In genomic region chr17:34347606-34348308, GRCm38 (mm10) we compare ENCODE assay signal across 9 mouse cellular contexts. TPM values are rescaled to one million over a fixed set of nuclear protein-coding genes. Genes with fewer than 3 reads are reported as not detected.
A peak's percentile ranks its signal among the peaks of the same experiment; 100 is the strongest.
DNase-seq lines count a peak whose midpoint lies in the region; ATAC-seq lines count a peak whose summit lies in the region.
"Had no signal": no experiment of that assay in that cellular context is flagged by ENCODE, and none has a peak within 500 bp of the region (broad histone marks: within the 10 kb centered on the region; RNA-seq: fewer than 3 reads in every experiment).

No protein-coding gene starts in this region.

- ATAC-seq in intestine, embryonic 15.5 days = no peak

- intact Hi-C loops in heart, postnatal 25 days (cut with DNase I) = no loop called here
- intact Hi-C loops in left cerebral cortex, postnatal 14 days (cut with DNase I) = loop anchor here (2.0 to 10.0 kb wide), 3 partner anchors 35 to 173 kb away; no protein-coding TSS in a partner anchor

- H3K4me2 ChIP-seq in intestine, embryonic 15.5 days (replicated peaks) = no peak overlapping the region
- H3K4me2 ChIP-seq: stomach, embryonic 15.5 days had no signal

- no peaks in the 10 kb centered on the region for H3K4me1 ChIP-seq in intestine, embryonic 15.5 days (replicated peaks)
- H3K4me1 ChIP-seq: stomach, embryonic 15.5 days had no signal

- no peaks in the 10 kb centered on the region for H3K36me3 ChIP-seq in intestine, embryonic 15.5 days
- H3K36me3 ChIP-seq: stomach, embryonic 15.5 days had no signal

- no peak overlapping the region for H3K27ac ChIP-seq in intestine, embryonic 15.5 days
- H3K27ac ChIP-seq: stomach, embryonic 15.5 days had no signal

- H3K9ac ChIP-seq in intestine, embryonic 15.5 days = no peak overlapping the region
- H3K9ac ChIP-seq: stomach, embryonic 15.5 days had no signal

- no peaks in the 10 kb centered on the region for H3K27me3 ChIP-seq in intestine, embryonic 15.5 days (replicated peaks)

- H3K4me3 ChIP-seq in intestine, embryonic 15.5 days (replicated peaks) = no peak overlapping the region
- H3K4me3 ChIP-seq: stomach, embryonic 15.5 days had no signal

- 65% methylated on average over 6 of the region's 6 CpGs for WGBS in intestine, embryonic 15.5 days

- DNase-seq in heart, adult 9 months (ENCODE audit: low spot score in 2 of 2) = peak; percentile 68 to 72
- DNase-seq in heart, postnatal 25 days (ENCODE audit: low spot score) = no peak
- DNase-seq in Muller cell, postnatal 12 days (ENCODE audit: inconsistent ontology term) = peak; percentile 4
- DNase-seq in frontal cortex, postnatal 36 days (ENCODE audit: low spot score in 2 of 2) = peak; percentile 23 to 78
- DNase-seq in left cerebral cortex, postnatal 14 days (ENCODE audit: low spot score in 2 of 2) = peak; percentile 77 to 85
- DNase-seq in right cerebral cortex, postnatal 25 days = peak; percentile 20
- DNase-seq in gastrocnemius, postnatal 10 days = no peak

- H3K9me3 ChIP-seq in intestine, embryonic 15.5 days = no peaks in the 10 kb centered on the region; the same call in 1 of the 2 replicates
- H3K9me3 ChIP-seq: stomach, embryonic 15.5 days had no signal

RNA-seq across cellular contexts. Expression of gene Btnl2, which starts 6.9 kb away (rescaled TPM):
- total RNA-seq in heart, postnatal 25 days (2021) = under 1 TPM; 0.34 to 0.48 TPM
- under 1 TPM; 0.62 to 0.91 TPM for total RNA-seq in left cerebral cortex, postnatal 14 days (2021)
- 3.7 and 5.0 TPM in 2 replicates for polyA plus RNA-seq in intestine, embryonic 15.5 days (2015; fragmentation: Nextera tagmentation; extraction: Ambion mirVana)
- total RNA-seq in gastrocnemius, postnatal 10 days (2021) = under 1 TPM; 0.40 to 0.81 TPM

RNA-seq across cellular contexts. Expression of gene H2-Eb2, which starts 22.3 kb away (rescaled TPM):
- not detected for total RNA-seq in heart, postnatal 25 days (2021)
- total RNA-seq in left cerebral cortex, postnatal 14 days (2021) = not detected
- not detected in 2 replicates for polyA plus RNA-seq in intestine, embryonic 15.5 days (2015; fragmentation: Nextera tagmentation; extraction: Ambion mirVana)
- total RNA-seq in gastrocnemius, postnatal 10 days (2021) = not detected
- polyA plus RNA-seq: stomach, embryonic 15.5 days had no signal

RNA-seq across cellular contexts. Expression of gene Btnl1, which starts 29.2 kb away (rescaled TPM):
- total RNA-seq in heart, postnatal 25 days (2021) = not detected
- total RNA-seq in left cerebral cortex, postnatal 14 days (2021) = not detected
- polyA plus RNA-seq in intestine, embryonic 15.5 days (2015; fragmentation: Nextera tagmentation; extraction: Ambion mirVana) = 9.4 and 14.7 TPM in 2 replicates
- not detected for total RNA-seq in gastrocnemius, postnatal 10 days (2021)

RNA-seq across cellular contexts. Expression of gene H2-Eb1, which starts 42.1 kb away (rescaled TPM):
- total RNA-seq in heart, postnatal 25 days (2021) = 10 to 100 TPM; 13.4 to 14.8 TPM
- total RNA-seq in left cerebral cortex, postnatal 14 days (2021) = 1 to 10 TPM in 1 of 2 experiments, under 1 TPM in 1; 0.99 to 2.4 TPM
- 6.9 and 7.4 TPM in 2 replicates for polyA plus RNA-seq in intestine, embryonic 15.5 days (2015; fragmentation: Nextera tagmentation; extraction: Ambion mirVana)
- 1 to 10 TPM; 2.9 to 5.0 TPM for total RNA-seq in gastrocnemius, postnatal 10 days (2021)

RNA-seq across cellular contexts. Expression of gene BC051142, which starts 50.9 kb away (rescaled TPM):
- total RNA-seq in heart, postnatal 25 days (2021) = under 1 TPM in 1 of 2 experiments, not detected in 1; 0.34 TPM
- 1 to 10 TPM; 4.9 to 5.6 TPM for total RNA-seq in left cerebral cortex, postnatal 14 days (2021)
- 0.34 and 0.59 TPM in 2 replicates for polyA plus RNA-seq in intestine, embryonic 15.5 days (2015; fragmentation: Nextera tagmentation; extraction: Ambion mirVana)
- under 1 TPM; 0.36 to 0.42 TPM for total RNA-seq in gastrocnemius, postnatal 10 days (2021)

Comparison
In these comparisons a context has a peak if more than half of its experiments do, and no peak if none do; other contexts are left out.
1. DNase-seq: peak in heart, adult 9 months (2 of 2), Muller cell, postnatal 12 days (single experiment), frontal cortex, postnatal 36 days (2 of 2), left cerebral cortex, postnatal 14 days (2 of 2) and right cerebral cortex, postnatal 25 days (single experiment); none in heart, postnatal 25 days (single experiment) and gastrocnemius, postnatal 10 days (single experiment).